Mouse (Mus musculus) left cerebral cortex, postnatal 25 days (tissue): ENCODE results near the gene A830031A19Rik. TPM values are rescaled to one million over a fixed set of nuclear protein-coding genes. Genes with fewer than 3 reads are reported as not detected.
A peak's percentile ranks its signal among the peaks of the same experiment; 100 is the strongest.

ENCODE experiments used
- DNase-seq, 2 experiments: peaks; one replicate each; pipeline ENCODE4 v3.0.0; 2022; ENCODE audit warnings: low spot score in 2 of 2, mixed read lengths in 1 of 2
- intact Hi-C: fragments of 180-260 bp; cut with DNase I; formaldehyde crosslinking; loops from one replicate; pipeline ENCODE4 v1.15.1; 2025
- total RNA-seq, 2 experiments: library from RNA; stranded (reverse); gene quantifications; 2 replicates each; pipeline ENCODE4 v1.2.3; 2021

A830031A19Rik gene
- total RNA-seq, 2 experiments from 2014 or later = 1.0 to 1.4 TPM

- intact Hi-C loops = loop anchor here (5.0 to 10.0 kb wide), 6 partner anchors 63 to 1995 kb away; no protein-coding TSS in a partner anchor
- peak in 1 of 2 experiments; percentile 73 for DNase-seq
These were observed 4.8 kb upstream of the A830031A19Rik start for GRCm38 (mm10) chr11:24079392-24080391.

DNA sequence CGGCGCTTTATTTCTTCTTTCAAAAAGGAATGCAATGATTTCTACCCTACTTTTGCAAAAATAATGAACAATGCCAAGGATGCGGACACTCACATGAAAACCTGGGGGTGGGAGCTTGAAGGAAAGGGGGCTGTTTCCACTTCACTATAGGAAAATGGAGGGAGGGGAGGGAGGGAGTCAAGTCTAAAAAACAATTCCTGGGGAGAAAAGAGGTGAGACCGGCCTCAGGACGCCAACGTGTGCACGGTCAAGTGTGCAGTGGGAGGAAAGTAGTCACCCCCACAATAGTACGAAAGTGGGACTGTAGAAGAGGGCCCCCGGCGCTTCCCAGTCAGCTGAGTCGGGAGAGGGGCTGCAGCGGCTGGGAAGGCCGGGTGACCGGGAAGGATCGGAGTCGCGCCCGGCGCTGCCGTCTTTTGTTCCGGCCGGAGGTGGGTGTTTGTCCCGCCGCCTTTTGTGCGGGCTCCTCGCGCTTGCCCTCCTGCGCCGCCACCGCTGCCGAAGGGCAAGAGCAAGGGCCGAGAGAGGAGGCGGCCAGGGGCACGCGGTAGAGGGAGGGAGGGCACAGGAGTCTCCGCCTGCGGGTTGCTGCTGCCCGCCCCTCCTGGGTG, 4.0 kb upstream of the A830031A19Rik start:
- peak in 1 of 2 experiments; percentile 30 for DNase-seq
- intact Hi-C loops = loop anchor here (10.0 kb wide), 1 partner anchor 1996 kb away; no protein-coding TSS in a partner anchor

- intact Hi-C loops = loop anchor here (2.0 to 10.0 kb wide), 2 partner anchors 99 to 1997 kb away; no protein-coding TSS in a partner anchor
- DNase-seq = peak in 1 of 2 experiments; percentile 83
These were observed 3.2 kb upstream of the A830031A19Rik start, which contains the start of gene Bcl11a for GRCm38 (mm10) chr11:24077795-24078705. Gene Bcl11a (plus strand): TSS chr11:24078056.

GRCm38 (mm10) chr11:24076821-24077730, 2.2 kb upstream of the A830031A19Rik start:
- intact Hi-C loops = loop anchor here (2.0 to 10.0 kb wide), 2 partner anchors 98 to 1998 kb away; no protein-coding TSS in a partner anchor
- peak in 1 of 2 experiments; percentile 62 for DNase-seq

DNA sequence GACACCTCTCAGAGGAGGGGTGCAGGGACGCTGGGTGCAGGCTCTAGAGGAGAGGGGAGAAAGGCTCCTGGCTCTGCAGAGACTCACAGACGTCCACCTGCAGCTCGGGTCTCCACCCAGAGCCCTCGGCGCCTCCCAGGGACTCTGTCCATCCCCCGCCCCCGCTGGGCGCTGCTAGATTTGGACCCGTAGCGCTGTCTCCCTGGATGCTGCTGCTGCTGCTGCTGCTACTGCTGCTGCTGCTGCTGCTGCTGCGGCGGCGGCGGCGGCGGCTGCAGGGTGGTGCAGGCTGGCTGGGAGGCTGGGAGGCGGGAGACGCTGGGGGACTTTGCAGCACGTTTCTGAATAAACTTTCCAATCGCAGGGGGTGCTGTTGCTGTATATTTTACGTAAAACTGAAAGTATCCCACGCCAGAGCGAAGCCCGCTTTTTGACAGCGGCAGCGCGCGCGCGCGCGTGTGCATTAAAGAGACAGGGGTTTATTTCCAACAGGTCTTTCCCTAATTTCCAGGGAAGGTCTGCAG, 1.3 kb upstream of the A830031A19Rik start:
- intact Hi-C loops = loop anchor here (2.0 to 10.0 kb wide), 2 partner anchors 97 to 1999 kb away; no protein-coding TSS in a partner anchor
- DNase-seq = peak; percentile 77 to 91

DNA sequence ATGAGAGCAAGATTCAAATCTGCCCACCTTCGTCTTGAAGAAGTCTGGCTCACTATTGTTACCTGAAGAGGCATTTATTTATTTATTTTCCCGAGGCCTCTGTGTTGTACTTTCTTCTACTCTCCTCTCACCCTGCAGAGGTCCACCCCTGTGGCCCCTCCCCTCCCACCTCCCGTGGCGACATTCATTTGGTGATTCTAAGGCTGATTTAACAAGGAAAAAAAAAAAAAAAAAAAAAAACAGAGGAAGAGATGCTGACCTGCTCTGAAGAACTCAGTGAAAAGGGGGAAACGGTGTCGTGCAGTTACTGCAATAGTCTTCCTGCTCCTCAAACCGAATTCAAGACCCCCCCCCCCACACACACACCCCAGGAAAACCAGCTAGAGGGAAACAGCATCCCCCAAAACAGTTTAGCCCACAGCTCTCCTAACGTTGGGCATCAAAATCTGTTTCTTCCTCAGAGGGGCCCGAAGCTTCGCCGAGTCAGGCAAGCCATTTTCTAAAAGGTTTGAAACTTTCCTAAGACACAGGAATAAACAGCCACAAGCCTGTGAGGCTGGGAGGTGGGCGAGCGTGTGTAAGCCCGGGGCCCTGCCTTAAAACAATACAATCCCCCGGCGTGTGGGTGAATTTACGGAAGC, 752 bp upstream of the A830031A19Rik start:
- intact Hi-C loops = loop anchor here (2.0 to 10.0 kb wide), 2 partner anchors 97 to 1999 kb away; no protein-coding TSS in a partner anchor
- DNase-seq = peak in 1 of 2 experiments; percentile 84

DNA sequence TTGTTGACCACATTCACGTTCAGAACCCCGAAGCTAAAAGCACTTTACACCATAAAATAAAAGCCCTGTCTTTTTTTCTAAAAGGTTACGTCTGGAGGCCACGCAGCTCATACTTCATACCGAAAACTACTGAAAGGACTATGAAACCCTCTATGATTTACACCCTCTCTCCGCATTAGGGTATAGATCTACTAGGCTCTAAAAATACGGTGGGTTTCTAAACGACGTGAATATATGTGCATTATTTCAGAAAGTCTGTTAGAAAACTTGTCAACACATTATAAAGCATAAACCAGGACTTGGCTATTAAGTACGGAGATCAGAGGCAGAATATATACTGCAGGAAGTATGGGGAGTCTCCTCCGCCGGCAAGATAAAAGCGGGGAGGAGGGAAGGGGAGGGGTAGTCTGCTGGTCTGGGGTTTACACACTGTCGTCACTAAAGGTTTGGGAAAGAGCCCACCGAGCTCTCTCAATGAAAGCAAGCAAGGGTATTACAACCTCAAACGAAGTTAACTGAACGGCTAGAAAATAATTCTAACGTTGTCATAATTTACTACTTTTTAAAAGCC, 748 bp downstream of the A830031A19Rik start:
- DNase-seq = peak in 1 of 2 experiments; percentile 42
- intact Hi-C loops = loop anchor here (10.0 kb wide), 1 partner anchor 2001 kb away; no protein-coding TSS in a partner anchor

DNA sequence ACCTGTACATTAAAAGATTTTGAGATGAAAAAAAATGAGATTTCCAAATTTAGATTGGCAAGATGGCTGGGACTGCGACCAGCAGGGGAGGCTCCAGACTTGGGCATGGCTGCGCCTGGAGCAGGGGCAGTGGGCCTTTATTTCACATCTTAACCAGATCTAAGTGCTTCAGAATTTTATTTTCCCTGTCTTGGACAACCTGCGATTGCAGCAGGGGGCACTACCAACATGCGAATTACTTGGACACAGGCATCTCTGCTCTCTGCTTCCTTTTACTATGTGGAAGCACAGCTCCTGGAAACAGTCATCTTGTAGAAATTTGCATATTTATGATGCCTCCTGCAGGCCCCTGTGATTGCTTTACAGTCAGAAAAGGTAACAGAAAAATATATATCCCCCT, 9.5 kb downstream of the A830031A19Rik start:
- peak in 1 of 2 experiments; percentile 73 for DNase-seq
- intact Hi-C loops = no loop called here

DNA sequence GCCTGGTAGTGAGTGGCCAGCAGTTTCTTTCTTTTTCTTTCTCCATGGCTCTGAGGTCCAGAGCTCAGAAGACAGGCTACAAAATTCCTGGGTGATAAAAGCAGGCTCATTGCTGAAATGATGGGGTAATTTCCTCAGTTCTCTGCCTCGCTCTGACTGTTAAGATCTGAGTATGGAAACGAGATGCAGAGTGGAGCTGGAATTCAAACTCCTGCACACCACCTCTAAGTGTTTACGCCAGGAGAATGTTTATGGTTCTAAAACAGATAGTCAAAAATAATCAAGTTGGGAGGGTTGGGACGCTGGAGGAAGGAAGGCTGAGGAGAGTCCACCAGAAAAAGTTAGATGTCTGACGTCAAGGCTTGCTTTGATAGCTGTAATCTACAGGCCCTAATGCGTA, 10.6 kb downstream of the A830031A19Rik start:
- DNase-seq = no peak
- intact Hi-C loops = loop anchor here (5.0 kb wide), 1 partner anchor 1793 kb away; no protein-coding TSS in a partner anchor

GRCm38 (mm10) chr11:24062495-24063096, 12.3 kb downstream of the A830031A19Rik start:
- DNase-seq = peak in 1 of 2 experiments; percentile 68
- intact Hi-C loops = loop anchor here (5.0 kb wide), 1 partner anchor 1795 kb away; no protein-coding TSS in a partner anchor

- DNase-seq = peak in 1 of 2 experiments; percentile 50
- intact Hi-C loops = loop anchor here (5.0 kb wide), 1 partner anchor 1795 kb away; no protein-coding TSS in a partner anchor
These were observed 13.0 kb downstream of the A830031A19Rik start for GRCm38 (mm10) chr11:24061819-24062218.

DNA sequence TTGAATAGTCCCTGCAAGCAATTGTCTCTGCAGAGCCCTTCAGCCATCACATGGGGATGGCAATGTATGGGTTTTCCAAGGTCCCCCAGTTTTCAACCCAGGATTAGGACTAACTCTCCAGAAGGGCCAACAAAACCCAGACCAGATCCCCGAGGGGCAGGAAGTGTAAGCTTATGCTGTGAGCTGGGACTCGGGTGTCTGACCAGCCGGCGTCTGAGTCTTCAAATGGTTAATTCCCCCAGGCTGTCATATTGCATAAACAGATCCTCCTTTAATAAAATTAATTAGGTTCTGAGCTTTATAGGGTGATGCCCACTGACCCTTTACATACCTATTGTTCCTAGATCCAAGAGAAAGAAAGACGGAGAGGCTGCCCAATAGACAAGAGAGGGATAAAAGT, 14.4 kb downstream of the A830031A19Rik start:
- no peak for DNase-seq
- intact Hi-C loops = loop anchor here (5.0 kb wide), 1 partner anchor 1797 kb away; no protein-coding TSS in a partner anchor

- no peak for DNase-seq
- intact Hi-C loops = no loop called here
These were observed 15.7 kb downstream of the A830031A19Rik start for GRCm38 (mm10) chr11:24059137-24059536.

GRCm38 (mm10) chr11:24052882-24053281, 22.0 kb downstream of the A830031A19Rik start:
- no peak for DNase-seq
- intact Hi-C loops = no loop called here

- DNase-seq = no peak
- intact Hi-C loops = no loop called here
These were observed 24.7 kb downstream of the A830031A19Rik start for GRCm38 (mm10) chr11:24050032-24050757.
